Mouse (Mus musculus) brain, adult 2 months (tissue): ENCODE measurements around the gene Fgfr2.
A peak's percentile ranks its signal among the peaks of the same experiment; 100 is the strongest.

ENCODE experiments used
- DNase-seq: peaks from one replicate; pipeline ENCODE4 v3.0.0; 2011; ENCODE audit warnings: low read depth, low spot score

Fgfr2 gene

DNA sequence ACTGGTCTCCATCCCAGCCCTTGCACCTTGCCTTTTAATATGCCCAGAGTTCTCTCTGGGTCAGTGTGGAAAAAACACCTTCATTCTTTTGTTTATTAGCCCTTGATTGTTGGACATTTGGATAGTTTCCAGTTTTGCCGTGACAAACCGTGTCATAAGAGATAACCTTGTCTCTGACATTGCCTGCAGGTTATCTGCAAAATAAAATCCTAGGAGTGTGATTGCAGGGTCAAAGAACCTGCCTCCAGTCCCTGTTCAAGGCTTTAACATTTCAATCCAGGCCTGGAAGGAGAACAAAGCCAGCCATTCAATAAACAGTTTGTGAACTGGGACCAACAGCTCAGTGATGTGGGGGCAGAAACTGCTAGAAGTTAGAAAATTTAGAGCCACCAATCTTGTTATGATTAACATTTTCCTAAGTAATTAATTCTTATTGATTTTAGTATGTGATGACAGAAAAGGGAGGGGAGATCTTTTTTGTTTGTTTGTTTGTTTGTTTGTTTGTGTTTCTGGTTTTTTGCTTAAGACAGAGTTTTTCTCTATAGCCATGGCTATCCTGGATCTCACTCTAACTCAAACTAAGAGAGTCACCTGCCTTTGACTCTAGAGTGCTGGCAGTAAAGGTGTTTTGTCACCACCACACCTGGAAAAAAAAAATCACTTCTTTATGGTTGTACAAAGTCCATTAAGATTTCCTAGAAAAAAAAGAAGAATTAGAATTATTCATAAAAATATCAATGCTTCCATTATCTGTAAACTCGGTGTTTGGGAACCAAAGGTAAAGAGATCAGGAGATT is 537.3 kb downstream of the Fgfr2 start:
- no peak for DNase-seq

DNA sequence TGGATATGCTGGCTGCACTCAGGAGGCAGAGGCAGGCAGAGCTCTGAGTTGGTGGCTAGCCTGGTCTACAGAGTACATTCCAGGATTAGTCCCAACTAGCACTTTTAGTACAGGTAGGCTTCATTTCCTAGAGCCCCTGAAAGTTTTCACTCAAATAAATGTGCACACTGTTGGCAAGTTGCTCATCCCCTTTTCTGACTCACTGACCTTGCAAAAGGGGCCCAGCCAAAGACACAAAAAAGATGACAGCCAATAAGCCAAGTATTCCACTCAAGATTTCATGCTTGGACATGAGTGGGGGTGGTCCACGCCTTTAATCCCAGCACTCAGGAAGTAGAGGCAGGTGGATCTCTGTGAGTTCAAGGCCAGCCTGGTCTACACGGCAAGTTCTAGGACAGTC is 541.7 kb downstream of the Fgfr2 start:
- no peak for DNase-seq

DNA sequence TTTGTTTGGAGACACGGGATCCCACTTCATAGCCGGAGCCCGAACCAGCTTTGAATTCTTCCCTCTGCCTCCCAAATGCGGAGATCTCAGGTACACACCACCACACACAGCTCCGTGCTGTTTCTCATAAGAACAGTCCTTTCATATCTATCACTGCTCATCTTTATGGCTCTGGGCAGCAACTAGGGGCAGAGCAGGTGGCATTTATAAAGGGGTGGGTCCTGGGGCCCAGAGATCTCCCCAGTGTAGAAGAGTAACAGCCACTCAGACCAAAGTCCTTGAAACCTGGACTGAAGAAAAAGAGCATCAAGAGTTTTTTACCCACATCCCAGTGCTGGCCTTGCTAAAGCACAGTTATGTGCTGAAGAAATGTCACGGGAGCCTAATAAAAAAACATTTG is 542.6 kb downstream of the Fgfr2 start:
- DNase-seq: no peak

DNA sequence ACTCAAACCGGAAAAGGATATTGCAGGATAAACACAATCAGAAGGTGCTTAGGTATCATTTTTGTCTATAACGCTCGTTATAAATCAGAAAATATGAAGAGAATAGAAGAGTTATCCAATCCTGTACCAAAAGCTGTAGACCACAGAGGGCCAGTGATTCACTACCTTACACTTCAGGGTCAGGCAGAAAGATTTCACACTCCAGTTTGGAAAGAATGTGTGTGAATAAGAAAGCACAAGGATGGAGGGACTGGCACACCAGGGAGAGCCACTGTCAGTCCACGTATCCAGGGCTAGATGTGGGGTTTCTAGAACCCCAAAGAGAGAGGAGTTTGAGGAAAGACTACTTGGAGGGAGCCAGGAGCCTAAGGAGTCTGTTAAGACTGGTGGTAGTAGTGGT is 546.3 kb downstream of the Fgfr2 start:
- DNase-seq: no peak

DNA sequence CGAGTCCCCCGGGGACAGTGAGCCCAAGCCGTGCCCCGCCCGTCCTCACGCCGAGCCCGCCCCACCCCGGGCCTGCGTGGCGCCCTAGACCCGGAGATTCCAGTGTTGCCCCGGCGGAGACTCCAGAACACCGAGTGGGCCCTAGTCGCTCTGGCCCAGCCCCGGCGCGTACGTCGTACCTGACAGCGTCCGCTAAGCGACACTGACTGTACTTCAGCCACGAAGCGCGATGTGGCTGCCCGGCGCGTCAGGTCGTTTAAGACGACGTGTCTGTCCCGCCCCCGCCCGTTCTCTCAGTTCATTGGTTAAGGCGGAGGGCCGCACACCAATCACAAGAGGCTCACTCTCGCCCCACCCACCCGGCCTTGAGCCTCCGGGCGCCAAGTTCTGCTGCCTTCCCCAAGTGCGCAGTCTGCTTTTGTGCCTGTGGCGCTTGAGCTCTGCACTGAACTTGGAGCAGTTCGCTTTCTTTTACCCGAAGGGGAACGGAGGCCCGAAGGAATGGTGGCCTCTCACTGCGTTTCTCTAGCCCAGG is 547.0 kb downstream of the Fgfr2 start, which contains the start of gene Oat:
Gene Oat, minus strand, starts transcription at position 283 of the 535 bp plus-strand sequence.
- DNase-seq: peak; percentile 99

DNA sequence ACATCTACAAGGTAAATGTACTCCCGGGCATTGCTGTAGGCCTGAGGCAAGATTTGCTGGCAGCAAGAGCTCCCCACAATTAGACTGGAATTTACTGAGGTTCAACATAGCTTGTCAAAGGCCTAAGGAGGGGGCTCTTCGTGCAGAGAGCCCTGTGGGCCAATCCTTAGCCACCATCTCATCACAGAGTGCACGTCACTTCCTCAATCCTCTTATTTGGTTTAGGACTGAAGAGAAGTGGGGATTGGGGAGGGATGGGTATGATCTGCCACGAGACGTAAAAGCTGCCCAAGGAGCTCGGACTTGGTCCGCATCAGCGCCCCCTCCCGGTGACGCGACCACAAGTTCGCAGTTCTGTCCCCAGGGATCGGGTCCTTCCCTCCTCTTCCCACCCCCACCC is 547.5 kb downstream of the Fgfr2 start:
- peak; percentile 98 for DNase-seq

DNA sequence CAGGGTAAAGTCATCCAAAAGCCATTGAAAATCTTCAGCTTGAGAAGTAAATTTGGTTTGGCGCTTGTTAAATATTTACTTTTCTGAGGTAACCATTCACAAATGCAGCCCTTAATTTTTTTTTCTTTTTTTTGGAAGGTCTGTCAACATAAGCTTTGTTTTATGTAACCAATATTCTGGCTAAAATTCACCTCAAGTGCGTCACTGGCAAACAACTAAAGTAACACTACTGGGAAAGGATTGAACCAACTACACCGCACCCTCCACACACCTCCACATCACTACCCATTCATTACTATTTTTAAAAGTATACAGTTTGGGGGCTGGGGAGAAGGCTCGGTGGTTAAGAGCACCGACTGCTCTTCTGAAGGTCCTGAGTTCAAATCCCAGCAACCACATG is 548.5 kb downstream of the Fgfr2 start:
- no peak for DNase-seq

DNA sequence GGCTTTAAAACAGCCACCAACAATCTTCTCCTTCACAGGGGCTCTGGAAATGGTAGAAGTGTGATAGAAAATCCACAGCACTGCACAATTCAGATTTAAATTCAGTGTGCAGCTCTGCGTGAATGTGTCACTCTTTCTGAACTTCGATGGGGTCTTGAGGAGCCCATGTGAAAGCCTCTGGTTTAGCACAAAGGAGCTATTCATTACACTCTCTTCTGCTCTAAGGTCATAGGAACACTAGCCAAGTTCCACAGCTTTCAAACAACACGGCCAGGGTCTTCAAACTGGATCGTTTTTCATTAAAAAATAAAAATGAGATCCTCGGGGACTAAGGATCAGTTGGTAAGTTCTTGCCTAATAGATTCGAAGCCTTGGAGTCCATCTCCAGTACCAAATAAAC is 549.9 kb downstream of the Fgfr2 start:
- no peak for DNase-seq

DNA sequence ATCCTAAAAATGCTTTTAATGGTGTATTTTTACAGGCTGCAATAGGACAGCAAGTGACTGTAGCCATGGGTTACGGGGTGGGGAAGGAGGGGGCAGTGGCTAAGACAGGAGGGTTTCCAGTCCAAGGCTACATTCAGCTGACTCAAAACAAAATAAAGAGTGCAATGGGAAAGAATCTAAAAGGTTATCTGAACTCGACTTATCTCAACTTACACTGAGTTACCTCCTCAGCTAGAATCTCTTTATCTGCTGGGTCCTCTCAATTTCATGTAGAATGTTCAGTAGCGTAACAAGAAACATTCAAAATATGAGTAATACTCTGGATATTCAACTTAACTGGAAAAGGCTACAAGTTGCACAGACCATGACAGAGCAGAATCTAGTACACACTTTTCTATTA is 550.4 kb downstream of the Fgfr2 start:
- no peak for DNase-seq

DNA sequence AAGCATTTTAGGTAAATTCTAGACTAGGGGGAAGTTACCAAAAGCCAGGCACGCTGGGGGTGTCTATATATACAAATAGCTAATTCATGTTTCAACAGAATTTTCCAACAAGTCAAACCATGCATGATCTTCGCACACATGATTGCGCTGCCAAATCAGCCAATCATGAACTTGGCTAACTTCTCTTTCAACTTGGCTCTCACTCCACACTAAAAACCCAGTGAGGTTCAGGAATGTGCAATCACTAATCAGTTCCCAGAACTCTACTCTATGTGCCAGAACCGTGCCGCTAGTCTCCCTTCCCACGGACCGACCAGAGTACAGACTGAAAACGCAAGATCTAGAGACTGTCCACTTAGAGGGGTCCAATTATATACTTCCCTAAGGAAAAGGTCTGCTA is 551.7 kb downstream of the Fgfr2 start:
- no peak for DNase-seq

DNA sequence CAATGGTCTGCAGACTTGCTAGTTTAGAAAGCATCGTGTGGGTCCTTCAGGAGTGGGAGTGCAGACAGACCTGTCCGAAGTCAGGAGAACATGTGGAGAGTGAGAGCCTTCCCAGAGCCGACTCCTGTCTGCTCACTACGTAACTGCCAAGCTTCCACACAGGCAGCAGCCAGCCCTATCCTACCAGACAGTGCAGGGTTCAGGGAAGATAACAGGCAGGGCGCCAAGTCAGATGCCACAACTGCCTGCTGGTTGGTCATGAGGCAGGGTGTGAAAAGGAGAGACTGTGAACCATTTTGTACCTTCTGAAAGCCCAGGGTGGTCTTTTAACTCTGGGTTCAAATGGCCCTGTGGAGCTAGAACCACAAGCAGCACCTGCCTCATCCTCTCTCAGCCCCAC is 553.1 kb downstream of the Fgfr2 start:
- DNase-seq: peak; percentile 57

DNA sequence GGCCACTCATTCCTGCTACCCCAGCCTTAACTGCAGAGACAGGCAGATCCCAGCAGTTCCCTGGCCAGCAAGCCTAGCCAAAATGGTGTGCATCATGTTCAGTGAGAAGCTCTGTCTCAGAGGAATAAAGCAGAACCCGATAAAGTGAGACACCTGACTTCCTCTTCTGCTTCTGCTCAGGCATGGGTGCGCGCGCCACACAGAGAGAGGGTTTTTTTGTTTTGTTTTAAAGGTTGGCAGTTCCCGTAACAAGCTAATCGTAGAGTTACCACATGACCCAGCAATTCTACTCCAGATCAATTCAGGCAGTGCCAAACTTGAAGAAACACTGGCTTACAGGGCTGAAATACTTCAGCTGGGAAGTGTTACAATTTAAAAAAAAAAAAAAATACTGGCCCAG is 554.3 kb downstream of the Fgfr2 start:
- no peak for DNase-seq

DNA sequence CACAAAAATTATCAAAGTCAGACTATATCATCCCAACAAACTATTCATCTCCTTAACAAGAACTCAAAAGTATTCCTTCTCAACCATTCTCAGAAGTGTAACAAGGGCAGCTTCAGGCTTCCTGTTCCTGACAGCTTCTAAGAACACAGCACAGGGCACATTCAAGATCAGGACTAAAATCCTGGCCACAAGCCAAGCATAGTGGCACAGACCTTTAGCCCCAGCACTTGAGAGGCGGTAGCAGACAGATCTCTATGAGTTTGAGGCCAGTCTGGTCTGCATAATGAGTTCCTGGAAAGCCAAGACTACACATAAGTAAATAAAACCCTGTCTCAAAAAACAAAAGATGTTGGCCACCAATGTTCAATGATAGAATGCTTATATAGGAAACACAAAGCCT is 557.3 kb downstream of the Fgfr2 start:
- DNase-seq: no peak

DNA sequence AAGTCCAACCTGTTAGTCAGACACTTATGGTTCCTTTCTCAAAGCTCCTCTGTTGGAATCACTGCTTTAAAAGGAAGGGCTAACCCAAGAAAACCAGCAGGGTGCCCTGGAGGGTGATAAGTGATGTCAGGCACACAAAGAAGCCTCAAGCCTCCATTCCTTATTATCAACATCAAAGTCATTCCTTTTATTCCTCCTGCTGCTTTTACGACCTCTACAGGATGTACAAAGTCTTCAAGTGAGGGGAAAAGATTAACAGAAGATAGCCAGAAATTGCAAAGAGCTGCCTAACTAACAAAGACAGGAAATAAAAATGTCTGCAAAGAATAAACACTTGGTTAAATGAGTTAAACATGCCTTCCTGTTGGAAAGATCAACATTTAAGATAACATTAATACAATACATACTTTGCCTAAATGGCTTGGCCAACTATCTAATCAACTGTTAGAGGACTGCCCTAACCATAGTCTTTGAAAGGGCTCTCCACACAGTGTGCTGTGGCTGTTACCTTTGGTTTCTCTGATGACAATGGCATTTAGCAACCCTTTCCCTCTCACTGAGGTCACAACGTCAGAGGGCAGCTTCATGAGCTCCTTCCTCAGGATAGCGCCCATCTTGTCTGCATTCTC is 563.9 kb downstream of the Fgfr2 start:
- DNase-seq: no peak

DNA sequence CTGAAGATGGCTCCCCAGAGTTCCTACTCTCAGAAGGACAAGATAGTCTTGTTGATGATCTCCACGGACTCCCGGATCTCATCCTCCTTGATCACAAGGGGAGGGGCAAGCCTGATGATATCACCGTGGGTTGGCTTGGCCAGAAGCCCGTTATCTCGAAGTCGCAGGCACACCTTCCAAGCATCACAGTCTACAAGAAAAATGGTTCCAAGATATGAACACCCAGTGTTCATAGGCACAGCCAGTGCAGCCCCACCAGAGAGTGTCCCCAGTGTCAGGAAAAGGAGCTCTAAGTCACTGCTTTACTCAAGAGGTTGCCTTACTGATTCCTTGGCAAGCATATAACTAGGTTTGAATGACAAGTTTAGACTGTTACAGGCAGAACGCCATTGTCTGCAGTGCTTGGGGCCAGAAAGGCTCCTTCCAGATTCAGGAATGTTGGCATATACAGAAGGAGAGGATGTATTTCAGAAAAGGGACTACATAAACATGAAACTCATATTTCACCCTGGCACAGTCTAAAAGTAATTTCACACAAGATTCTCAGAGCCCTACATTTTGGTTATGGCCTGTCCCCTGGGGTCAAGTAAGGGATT is 564.9 kb downstream of the Fgfr2 start:
- no peak for DNase-seq

DNA sequence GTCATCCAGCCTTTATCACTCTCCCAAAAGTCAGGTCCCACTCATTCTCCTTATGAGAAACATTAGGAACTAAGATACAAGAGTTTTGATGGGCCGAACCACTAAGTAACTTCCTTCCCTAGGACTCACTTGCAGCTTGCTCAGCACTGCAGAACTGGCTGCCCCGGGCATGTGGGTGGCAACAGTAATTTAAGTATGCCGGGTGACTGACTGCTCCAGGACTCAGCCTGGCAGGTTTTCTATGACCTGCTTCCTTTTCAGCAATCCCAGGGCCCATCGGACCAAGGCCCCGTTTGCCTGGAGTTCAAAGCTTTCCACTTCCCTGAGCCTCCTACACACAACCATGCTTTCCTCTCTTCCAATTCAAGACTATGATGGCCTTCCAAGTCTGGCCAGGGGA is 566.6 kb downstream of the Fgfr2 start:
- no peak for DNase-seq

DNA sequence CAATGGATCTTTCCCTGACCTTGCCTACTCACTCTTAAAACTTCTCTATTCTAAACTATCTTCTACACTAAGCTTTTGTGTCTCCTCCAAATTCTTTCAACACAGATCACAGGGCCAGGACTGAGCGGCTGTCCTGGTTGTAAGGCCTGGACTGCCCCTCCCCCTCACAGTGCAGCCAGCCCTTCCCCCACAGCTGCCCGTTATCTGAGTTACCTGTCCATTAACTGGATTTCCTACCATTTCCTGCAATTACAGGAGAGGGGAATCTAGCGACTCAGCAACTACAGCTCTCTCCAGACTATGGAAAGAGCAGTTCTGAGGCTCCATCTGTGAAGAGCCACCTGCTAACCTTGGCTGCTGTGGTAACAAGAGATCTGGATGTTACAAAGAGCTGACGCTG is 567.2 kb downstream of the Fgfr2 start:
- no peak for DNase-seq

DNA sequence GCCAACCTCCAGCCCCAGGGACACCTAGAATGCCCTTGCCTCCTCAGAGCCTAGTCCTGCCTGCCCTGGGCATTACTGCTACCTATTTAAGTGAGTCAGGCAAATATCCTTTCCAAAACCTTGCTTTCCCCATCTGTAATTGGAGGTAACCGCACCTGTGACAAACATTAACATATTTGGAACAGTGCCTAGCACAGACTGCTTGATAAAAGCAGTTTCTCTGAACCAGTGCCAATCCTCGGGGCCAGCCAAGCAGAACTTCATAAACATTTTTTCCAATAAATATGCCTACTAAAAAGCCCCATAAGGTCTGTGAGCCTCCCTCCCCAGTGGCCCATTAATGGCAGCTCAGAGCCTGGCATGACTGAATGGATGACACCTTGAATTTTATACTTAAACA is 569.1 kb downstream of the Fgfr2 start:
- DNase-seq: peak; percentile 22

DNA sequence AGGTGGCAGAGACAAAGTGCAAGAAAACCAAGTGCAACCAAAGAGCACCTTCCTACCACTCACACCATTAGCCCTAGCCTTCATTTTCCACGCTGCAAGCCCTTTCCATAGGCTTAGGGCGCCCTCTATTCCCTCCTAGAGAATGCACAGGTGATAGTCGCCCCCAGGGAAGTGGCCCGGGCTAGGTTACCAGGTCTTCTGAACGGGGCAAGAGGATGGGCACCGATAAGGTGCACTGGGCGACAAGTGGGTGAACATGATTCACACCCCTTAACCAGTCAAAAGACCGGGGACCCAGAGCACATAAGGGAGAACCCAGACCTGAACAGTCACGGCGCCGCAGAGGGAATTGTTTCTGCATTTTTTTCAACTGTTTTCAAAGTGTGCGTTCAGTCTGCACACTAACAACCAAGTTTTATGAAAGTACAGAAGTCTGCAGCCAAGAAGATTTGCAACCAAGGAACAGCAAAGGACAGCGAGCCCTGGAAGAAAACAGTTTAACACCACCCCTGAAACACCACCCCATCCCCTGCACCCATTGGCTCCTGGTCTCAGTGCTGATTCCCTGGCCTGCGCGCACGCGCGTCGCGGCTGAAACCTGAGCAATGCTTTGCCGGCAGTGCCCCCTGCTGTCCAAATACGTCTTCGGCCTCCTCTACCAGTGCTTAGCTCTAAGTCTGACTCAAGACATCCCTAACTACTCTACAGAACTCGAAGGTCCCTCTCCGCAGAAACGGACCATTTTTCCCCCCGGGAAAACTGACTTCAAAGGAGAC is 571.6 kb downstream of the Fgfr2 start:
- peak; percentile 97 for DNase-seq

DNA sequence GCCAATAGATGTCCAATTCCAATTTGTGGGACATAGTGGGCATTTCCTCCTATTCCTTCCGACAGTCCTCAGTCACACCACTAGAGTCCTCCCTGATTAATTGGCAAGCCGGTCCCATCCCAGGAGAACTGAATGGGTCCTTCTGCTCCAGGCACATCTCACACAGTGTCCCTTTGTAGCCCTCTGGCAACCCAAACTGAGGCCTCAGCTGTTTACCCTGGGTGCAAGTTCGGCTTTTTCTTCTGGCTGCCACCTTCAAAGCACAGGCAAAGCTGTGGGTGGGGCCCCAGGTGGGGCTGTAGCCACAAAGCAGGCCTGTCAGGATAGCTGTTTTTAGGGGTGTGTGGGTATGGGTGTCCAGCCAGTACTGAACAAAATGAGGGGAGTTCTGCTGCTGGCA is 576.0 kb downstream of the Fgfr2 start:
- peak; percentile 71 for DNase-seq

DNA sequence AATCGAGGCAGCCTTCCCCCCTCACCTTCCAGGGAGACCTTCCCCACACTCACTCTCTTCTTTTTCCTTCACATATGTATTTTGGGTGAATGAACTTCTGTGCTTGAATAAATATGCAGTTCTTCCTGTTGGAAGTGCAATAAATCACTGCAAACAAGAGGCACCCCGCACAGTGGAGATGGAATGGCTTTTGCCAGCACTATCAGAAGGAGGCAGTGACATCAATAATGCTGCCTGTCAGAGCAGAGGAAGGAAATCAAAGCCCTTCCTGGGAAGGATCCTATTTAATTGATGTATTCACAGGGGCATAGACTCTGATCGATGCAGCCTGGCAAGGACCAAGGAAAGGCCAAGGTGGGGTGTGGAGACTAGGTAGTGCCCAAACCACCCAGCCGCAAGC is 580.7 kb downstream of the Fgfr2 start:
- DNase-seq: no peak

DNA sequence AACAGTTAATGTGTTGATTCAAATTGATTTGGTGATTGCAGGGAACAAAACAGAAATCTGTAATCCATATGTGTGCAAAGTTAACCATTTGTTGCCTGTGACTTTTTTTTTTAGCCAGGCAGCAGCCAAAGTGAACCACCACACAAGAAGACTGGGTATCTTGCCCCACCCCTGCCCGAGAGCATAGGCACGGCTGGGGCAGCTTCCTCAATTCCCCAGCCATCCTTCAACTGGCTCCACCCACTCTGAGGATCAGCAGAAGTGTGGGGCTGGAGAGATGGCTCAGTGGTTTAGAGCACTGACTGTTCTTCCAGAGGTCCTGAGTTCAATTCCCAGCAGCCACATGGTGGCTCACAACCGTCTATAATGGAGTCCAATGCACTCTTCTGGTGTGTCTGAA is 581.6 kb downstream of the Fgfr2 start:
- DNase-seq: no peak
